Mouse (Mus musculus) mouse trophoblast stem cell (cell line): ENCODE measurements around the gene Cacng2.

Source experiments
- in situ Hi-C, 2 experiments: fragments of 300-500 bp; cut with MseI, MboI; formaldehyde crosslinking; loops; 2 replicates in 1 of 2; 3 replicates in 1 of 2; pipeline ENCODE4 v1.15.1; 2025

Cacng2 gene

GRCm38 (mm10) chr15:77952921-77953320 is 166.9 kb downstream of the Cacng2 start:
- in situ Hi-C loops: no loop called here

GRCm38 (mm10) chr15:77949061-77949460 is 170.8 kb downstream of the Cacng2 start:
- in situ Hi-C loops: no loop called here

- in situ Hi-C loops: no loop called here
Observed at GRCm38 (mm10) chr15:77945711-77946110, 174.1 kb downstream of the Cacng2 start.
